Mouse (Mus musculus) intestine, embryonic 16.5 days (tissue): ENCODE results near the gene Camta1. TPM values are rescaled to one million over a fixed set of nuclear protein-coding genes. Genes with fewer than 3 reads are reported as not detected.

Source experiments
- ATAC-seq: fragments of 200-750 bp; cut with Nextera tagmentation; 2 replicates; pipeline ENCODE4 v1.8.0; 2017; ENCODE audit warnings: moderate TSS enrichment, moderate library complexity
- H3K27ac ChIP-seq: fragments of 300-500 bp; sonication (generic); 2 replicates; pipeline ENCODE4 v1.5.1; 2014; ENCODE audit warnings: mild to moderate bottlenecking, low read length
- H3K27me3 ChIP-seq: fragments of 300-500 bp; sonication (generic); replicated peaks from 2 replicates; pipeline ENCODE4 v1.6.1; 2014; ENCODE audit warnings: low read length, control low read depth, mixed read lengths; ENCODE audit not compliant: control insufficient read depth, insufficient read depth
- H3K36me3 ChIP-seq: fragments of 300-500 bp; sonication (generic); 2 replicates; pipeline ENCODE4 v1.6.1; 2014; ENCODE audit warnings: low read length, control low read depth; ENCODE audit not compliant: control insufficient read depth, insufficient read depth
- H3K4me1 ChIP-seq: fragments of 300-500 bp; sonication (generic); 2 replicates; pipeline ENCODE4 v1.6.1; 2014; ENCODE audit warnings: low read length, control low read depth, mixed read lengths; ENCODE audit not compliant: control insufficient read depth, insufficient read depth
- H3K4me2 ChIP-seq: fragments of 300-500 bp; sonication (generic); 2 replicates; pipeline ENCODE4 v1.6.1; 2014; ENCODE audit warnings: low read depth, low read length, control low read depth
- H3K4me3 ChIP-seq: fragments of 300-500 bp; sonication (generic); 2 replicates; pipeline ENCODE4 v1.5.1; 2014; ENCODE audit warnings: mild to moderate bottlenecking, low read length
- H3K9ac ChIP-seq: fragments of 300-500 bp; sonication (generic); 2 replicates; pipeline ENCODE4 v1.6.1; 2014; ENCODE audit warnings: low read depth, low read length
- H3K9me3 ChIP-seq: fragments of 300-500 bp; sonication (generic); 2 replicates; pipeline ENCODE4 v1.6.1; 2016; ENCODE audit warnings: low read length, control low read depth; ENCODE audit not compliant: control insufficient read depth
- WGBS: fragments of 180-500 bp; shearing (Covaris S2); extraction: QIAGEN DNeasy Blood & Tissue Kit; methylation state at CpG from one replicate; pipeline ENCODE4 v1.1.7; 2014; 5-methylcytosine and 5-hydroxymethylcytosine counted together
- polyA plus RNA-seq: library from polyadenylated mRNA; unstranded; fragments of >200 nt; fragmentation: Nextera tagmentation; extraction: Ambion mirVana; gene quantifications from 2 replicates; pipeline ENCODE4 v1.2.1, GENCODE M21; 2015

The Camta1 gene
- polyA plus RNA-seq, 1 experiment from 2014 or later, result 69.1 TPM

DNA sequence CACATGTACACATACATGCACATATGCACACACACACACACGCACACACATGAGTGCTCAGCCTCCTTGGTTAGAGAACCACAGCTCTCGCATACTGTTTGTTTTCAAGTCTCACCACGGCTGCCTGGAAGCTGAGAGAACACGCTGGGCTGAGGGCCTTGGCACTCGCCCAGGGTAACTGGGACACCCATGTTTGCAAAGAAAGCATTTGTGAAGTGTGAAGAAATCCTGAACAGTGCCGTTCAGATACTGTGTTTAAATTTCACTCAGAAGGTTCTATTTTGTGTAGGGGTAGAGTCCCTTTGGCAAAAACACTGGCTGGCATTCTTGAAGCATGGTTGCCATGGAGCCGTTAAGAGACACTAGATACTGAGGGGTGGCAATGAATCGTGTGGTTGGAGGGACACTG lies 682.7 kb downstream of the Camta1 start:
- H3K27ac ChIP-seq, result peak overlapping the region; percentile 35; the same call in 1 of the 2 replicates

DNA sequence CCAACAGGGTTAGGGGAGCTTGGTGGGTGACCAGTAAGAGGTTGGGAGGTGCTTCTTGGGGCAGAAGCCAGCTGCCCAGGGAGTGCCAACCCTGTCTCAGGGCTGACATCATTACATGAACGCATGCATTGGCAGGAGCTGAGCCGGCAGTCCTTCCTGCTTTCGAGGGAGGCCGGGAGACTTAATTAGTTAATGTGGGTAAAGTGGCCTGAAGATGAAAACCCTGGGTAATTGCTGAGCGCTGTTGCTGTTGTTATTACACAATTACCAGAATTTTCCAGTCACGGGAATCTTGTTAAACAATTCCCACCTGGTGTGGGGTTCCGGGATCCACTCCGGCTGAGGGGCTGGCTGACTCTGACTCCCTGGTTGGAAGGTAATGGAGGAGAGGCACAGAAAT lies 689.1 kb downstream of the Camta1 start:
- 68% methylated on average over 8 of the region's 8 CpGs for WGBS
- Histone ChIP-seq H3K27me3 (no peaks in the 10 kb centered on the region), H3K36me3 (no peaks in the 10 kb centered on the region), H3K4me1 (peaks cover 10% of the 10 kb centered on the region), H3K9ac (no peak overlapping the region), H3K27ac (no peak overlapping the region), H3K4me2 (no peak overlapping the region), H3K4me3 (no peak overlapping the region), H3K9me3 (no peaks in the 10 kb centered on the region)
- no peak for ATAC-seq

More for the DNA sequence above, 682.7 kb downstream of the Camta1 start:
- ATAC-seq, result 0 out of 2 replicates have a peak, but pooled peaks have one; percentile 10
- Histone ChIP-seq H3K27me3 (no peaks in the 10 kb centered on the region), H3K9me3 (no peaks in the 10 kb centered on the region), H3K9ac (no peak overlapping the region), H3K4me1 (peaks cover 19% of the 10 kb centered on the region), H3K4me3 (no peak overlapping the region), H3K36me3 (no peaks in the 10 kb centered on the region), H3K4me2 (no peak overlapping the region)
- WGBS, result 40% methylated on average over 8 of the region's 8 CpGs

DNA sequence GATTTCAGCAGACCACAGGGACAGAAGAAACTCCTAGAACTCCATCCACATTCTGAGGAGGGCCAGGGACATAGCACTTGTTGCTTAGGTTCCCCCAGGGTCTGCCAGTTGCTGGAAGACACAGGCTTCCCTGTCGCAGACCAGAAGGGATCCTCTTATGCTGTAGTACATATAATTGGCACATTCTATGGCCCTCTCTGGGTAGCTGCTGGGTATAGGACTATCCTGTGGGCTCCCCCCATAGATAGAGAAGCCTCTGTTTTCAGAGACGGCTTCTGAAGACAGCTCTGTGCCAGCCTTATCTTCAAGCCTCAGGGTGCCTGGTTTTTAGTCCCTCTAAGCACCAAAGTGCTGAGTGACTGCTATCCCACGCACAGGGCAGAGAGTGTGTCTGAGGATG lies 690.6 kb downstream of the Camta1 start:
- peak overlapping the region; percentile 26; the same call in 1 of the 2 replicates for H3K4me2 ChIP-seq
- WGBS, result 74% methylated on average over 3 of the region's 3 CpGs
- ATAC-seq, result no peak

DNA sequence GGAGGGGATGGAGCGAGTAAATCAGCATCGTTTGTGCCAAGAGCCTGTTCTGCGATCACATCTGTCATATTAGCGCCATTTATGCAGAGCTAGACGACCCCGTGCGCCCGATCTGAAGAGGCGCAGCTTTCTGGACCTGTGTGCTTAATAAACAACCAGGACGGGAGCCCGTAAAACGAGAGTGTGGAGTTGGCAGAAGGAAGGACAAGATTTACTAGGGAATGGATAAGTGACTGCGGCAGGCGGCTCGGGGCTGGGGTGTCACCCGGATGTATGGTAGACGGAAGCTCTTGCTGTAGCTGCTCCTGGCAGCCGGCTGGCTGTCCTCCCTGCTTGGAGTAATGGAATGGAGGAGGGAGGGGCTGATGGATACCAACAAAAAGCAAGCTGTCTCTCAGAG lies 691.0 kb downstream of the Camta1 start:
- Histone ChIP-seq H3K36me3 (no peaks in the 10 kb centered on the region), H3K4me1 (peaks cover 10% of the 10 kb centered on the region), H3K9me3 (no peaks in the 10 kb centered on the region), H3K9ac (0 out of 2 replicates have a peak overlapping the region, but pooled peaks have one; percentile 1), H3K4me2 (peak overlapping the region; percentile 26), H3K27ac (no peak overlapping the region), H3K27me3 (no peaks in the 10 kb centered on the region), H3K4me3 (0 out of 2 replicates have a peak overlapping the region, but pooled peaks have one; percentile 12)
- peak; percentile 52 for ATAC-seq
- WGBS, result 20% methylated on average over 18 of the region's 18 CpGs

More for the DNA sequence above, 690.6 kb downstream of the Camta1 start:
- Histone ChIP-seq H3K4me1 (peaks cover 10% of the 10 kb centered on the region), H3K27ac (no peak overlapping the region), H3K36me3 (no peaks in the 10 kb centered on the region), H3K27me3 (no peaks in the 10 kb centered on the region), H3K9me3 (no peaks in the 10 kb centered on the region), H3K9ac (0 out of 2 replicates have a peak overlapping the region, but pooled peaks have one; percentile 1), H3K4me3 (no peak overlapping the region)

DNA sequence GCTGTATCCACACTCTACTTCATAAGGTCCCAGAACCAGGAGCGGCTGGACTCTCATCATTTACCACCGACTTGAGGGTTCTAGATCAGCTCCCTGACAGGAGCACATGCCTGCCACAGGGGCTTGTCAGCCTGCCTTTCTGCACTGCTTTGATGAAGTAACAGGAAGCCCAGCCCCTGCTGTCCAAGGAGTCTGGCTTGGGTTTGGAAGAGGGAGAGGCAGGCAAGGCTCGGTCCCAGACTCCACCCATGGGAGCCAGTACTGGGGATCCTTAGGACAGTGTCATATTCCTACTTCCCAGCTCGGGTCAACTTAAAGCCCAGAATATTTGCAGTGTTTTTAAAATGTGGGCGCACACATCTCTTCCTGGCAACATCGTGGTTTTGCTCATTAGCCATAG lies 694.7 kb downstream of the Camta1 start:
- Histone ChIP-seq H3K36me3 (no peaks in the 10 kb centered on the region), H3K9me3 (no peaks in the 10 kb centered on the region), H3K27me3 (no peaks in the 10 kb centered on the region), H3K4me3 (no peak overlapping the region), H3K4me2 (no peak overlapping the region), H3K27ac (no peak overlapping the region), H3K9ac (no peak overlapping the region), H3K4me1 (peaks cover 10% of the 10 kb centered on the region)
- ATAC-seq, result no peak
- 83% methylated on average over 6 of the region's 6 CpGs for WGBS

DNA sequence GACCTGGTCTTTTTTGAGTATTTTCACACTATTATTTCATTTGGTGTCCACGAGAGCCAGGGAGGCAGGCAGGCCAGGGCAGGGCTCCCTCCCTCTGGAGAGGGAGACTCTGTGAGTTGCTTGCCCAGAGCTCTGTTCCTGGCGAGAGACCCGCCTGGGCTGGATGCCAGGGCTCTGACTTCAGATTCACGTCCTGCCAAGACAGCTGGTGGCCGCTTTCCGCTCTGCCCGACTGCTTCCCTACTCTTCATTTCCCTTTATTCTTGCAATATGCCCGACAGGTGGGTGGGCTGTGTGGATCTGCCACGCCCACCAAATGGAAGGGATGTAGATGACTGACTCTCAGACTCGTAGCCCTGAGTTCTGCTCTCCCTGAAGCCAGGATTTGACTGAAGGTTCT lies 696.1 kb downstream of the Camta1 start:
- Histone ChIP-seq H3K4me2 (no peak overlapping the region), H3K27me3 (no peaks in the 10 kb centered on the region), H3K4me1 (peaks cover 3% of the 10 kb centered on the region), H3K9me3 (no peaks in the 10 kb centered on the region), H3K27ac (no peak overlapping the region), H3K9ac (no peak overlapping the region), H3K4me3 (no peak overlapping the region), H3K36me3 (no peaks in the 10 kb centered on the region)
- WGBS, result 16% methylated on average over 10 of the region's 10 CpGs
- 0 out of 2 replicates have a peak, but pooled peaks have one; percentile 26 for ATAC-seq

DNA sequence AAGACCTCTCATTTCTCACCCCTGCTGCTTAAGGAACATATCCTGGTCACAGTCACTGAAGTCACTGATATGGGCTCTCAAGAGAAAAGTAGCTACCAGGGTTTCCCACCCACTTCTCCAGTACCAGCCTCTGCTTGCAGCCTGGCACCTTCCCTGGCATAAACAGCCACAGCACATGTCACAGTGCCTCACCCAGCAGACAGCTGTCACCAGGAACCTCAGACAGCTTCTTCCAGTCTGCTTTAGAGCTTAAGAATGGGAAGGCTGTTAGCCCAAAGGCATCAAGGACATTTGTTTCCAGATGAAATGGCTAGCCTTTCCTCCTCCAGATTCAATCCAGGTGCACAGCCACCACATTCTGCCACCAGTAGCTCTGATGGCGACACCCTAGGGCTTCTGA lies 697.4 kb downstream of the Camta1 start:
- no peaks in the 10 kb centered on the region for H3K36me3 ChIP-seq
- no peaks in the 10 kb centered on the region for H3K27me3 ChIP-seq
- 71% methylated on average over 1 of the region's 1 CpGs for WGBS

DNA sequence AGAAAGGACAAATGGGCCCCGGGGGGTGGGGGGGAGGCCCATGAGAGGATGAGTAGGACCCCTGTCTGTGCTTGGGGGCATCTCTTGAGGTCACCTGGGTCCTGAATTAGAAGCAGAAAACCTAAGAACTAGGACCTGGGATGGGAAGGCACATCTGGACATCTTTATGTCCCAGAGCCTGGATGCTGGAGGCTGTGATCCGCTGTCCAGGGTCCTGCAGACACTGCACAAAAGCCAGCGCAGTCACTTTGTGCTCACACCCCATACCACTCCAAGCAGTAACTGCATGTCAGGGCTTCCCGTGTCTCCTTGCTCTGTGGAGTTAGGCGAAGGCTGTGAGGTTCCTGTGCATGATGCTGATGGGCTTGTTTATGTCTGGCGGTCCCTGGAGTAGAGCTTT lies 699.8 kb downstream of the Camta1 start:
- H3K9ac ChIP-seq, result no peak overlapping the region
- H3K27me3 ChIP-seq, result no peaks in the 10 kb centered on the region
- H3K36me3 ChIP-seq, result no peaks in the 10 kb centered on the region
- H3K4me2 ChIP-seq, result no peak overlapping the region
- no peaks in the 10 kb centered on the region for H3K4me1 ChIP-seq
- H3K4me3 ChIP-seq, result no peak overlapping the region
- H3K9me3 ChIP-seq, result no peaks in the 10 kb centered on the region
- no peak for ATAC-seq
- H3K27ac ChIP-seq, result no peak overlapping the region
- WGBS, result 39% methylated on average over 6 of the region's 6 CpGs

More for the DNA sequence above, 697.4 kb downstream of the Camta1 start:
- Histone ChIP-seq H3K4me2 (no peak overlapping the region), H3K4me3 (no peak overlapping the region), H3K9me3 (no peaks in the 10 kb centered on the region), H3K4me1 (no peaks in the 10 kb centered on the region), H3K9ac (no peak overlapping the region), H3K27ac (no peak overlapping the region)
- no peak for ATAC-seq

DNA sequence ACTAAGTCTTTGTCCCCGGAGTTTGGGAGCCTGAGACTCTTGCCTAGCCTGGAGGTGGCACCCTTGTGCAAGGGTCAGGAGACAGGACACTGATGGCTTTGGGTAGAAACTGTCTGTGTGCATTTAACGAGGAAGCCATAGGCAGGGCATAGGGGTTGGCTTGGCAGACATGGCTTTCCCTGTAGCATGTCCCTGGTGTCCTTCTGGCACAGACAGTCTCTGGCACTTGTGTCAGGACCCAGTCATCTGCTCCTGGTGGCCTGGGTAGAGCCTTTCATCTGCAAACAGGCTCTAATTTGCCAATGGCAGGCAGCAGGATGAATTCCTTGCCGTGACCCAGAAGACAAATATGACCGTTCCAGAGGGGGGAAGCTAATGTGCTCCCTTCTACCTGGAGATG lies 700.7 kb downstream of the Camta1 start:
- H3K9me3 ChIP-seq, result no peaks in the 10 kb centered on the region
- WGBS, result 56% methylated on average over 4 of the region's 4 CpGs
- no peak overlapping the region for H3K9ac ChIP-seq
- ATAC-seq, result no peak
- H3K4me3 ChIP-seq, result no peak overlapping the region
- no peaks in the 10 kb centered on the region for H3K27me3 ChIP-seq
- no peaks in the 10 kb centered on the region for H3K36me3 ChIP-seq
- no peak overlapping the region for H3K4me2 ChIP-seq
- H3K27ac ChIP-seq, result no peak overlapping the region
- no peaks in the 10 kb centered on the region for H3K4me1 ChIP-seq

DNA sequence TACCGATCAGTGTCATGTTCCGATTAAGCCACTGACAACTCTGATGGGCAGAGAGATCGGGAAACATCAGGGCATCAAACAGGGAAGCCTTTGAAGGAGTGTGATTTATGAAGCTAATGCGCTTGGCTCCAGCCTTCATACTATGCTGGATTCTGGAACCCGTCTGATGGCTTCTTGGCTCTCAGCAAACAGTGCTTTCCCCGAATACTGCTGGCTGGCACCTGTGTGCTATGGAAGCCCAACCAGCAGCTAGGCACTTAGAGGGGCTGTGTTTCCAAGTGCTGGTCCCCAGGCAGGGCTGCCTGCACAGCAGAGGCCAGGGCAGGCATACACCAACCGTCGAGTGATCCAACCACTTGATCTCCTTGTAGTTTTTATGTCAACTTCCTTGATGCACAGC lies 701.2 kb downstream of the Camta1 start:
- Histone ChIP-seq H3K9ac (no peak overlapping the region), H3K27me3 (no peaks in the 10 kb centered on the region), H3K36me3 (no peaks in the 10 kb centered on the region), H3K4me2 (no peak overlapping the region), H3K9me3 (no peaks in the 10 kb centered on the region), H3K4me3 (no peak overlapping the region), H3K27ac (no peak overlapping the region), H3K4me1 (no peaks in the 10 kb centered on the region)
- 61% methylated on average over 8 of the region's 8 CpGs for WGBS
- no peak for ATAC-seq
